Mouse (Mus musculus) kidney, adult 2 months (tissue): ENCODE results near the gene Pml.

Source experiments
- CTCF ChIP-seq: fragments of 200-500 bp; conservative IDR thresholded peaks from 2 replicates; pipeline ENCODE4 v1.5.1; 2011; ENCODE audit warnings: low read depth, mild to moderate bottlenecking, control low read depth, low read length, moderate library complexity, mixed read lengths; ENCODE audit not compliant: insufficient read depth, insufficient read length
- POLR2A ChIP-seq: fragments of 200-500 bp; IDR thresholded peaks from one replicate; pipeline ENCODE4 v1.6.1; 2011; ENCODE audit warnings: low read depth, low read length, control low read depth

GRCm38 (mm10) chr9:58234502-58235015, 15.0 kb downstream of the Pml start:
- no peak for TF ChIP-seq CTCF
- TF ChIP-seq POLR2A = no peak
